Mouse (Mus musculus) hindbrain, embryonic 11.5 days (tissue): Measurements from ENCODE around the gene Fyco1. TPM values are rescaled to one million over a fixed set of nuclear protein-coding genes. Genes with fewer than 3 reads are reported as not detected.

Source experiments
- ATAC-seq: fragments of 200-750 bp; cut with Nextera tagmentation; 2 replicates; pipeline ENCODE4 v1.8.0; 2017; ENCODE audit warnings: mild to moderate bottlenecking, moderate TSS enrichment, moderate library complexity; ENCODE audit not compliant: low FRiP score
- DNase-seq: peaks from one replicate; pipeline ENCODE4 v3.0.0-alpha.2; 2015; ENCODE audit warnings: low spot score
- H3K27ac ChIP-seq: fragments of 300-500 bp; sonication (generic); 2 replicates; pipeline ENCODE4 v1.5.1; 2014; ENCODE audit warnings: mild to moderate bottlenecking, low read depth, low read length
- H3K27me3 ChIP-seq: fragments of 300-500 bp; sonication (generic); 2 replicates; pipeline ENCODE4 v1.6.1; 2014; ENCODE audit warnings: mild to moderate bottlenecking, low read length, moderate library complexity, mixed read lengths; ENCODE audit not compliant: control insufficient read depth, insufficient read depth
- H3K36me3 ChIP-seq: fragments of 300-500 bp; sonication (generic); 2 replicates; pipeline ENCODE4 v1.6.1; 2014; ENCODE audit warnings: mild to moderate bottlenecking, low read length, moderate library complexity, mixed read lengths; ENCODE audit not compliant: control insufficient read depth, insufficient read depth
- H3K4me1 ChIP-seq: fragments of 300-500 bp; sonication (generic); replicated peaks from 2 replicates; pipeline ENCODE4 v1.6.1; 2014; ENCODE audit warnings: low read length, mixed read lengths; ENCODE audit not compliant: control insufficient read depth, insufficient read depth
- H3K4me2 ChIP-seq: fragments of 300-500 bp; sonication (generic); replicated peaks from 2 replicates; pipeline ENCODE4 v1.6.1; 2014; ENCODE audit warnings: mild to moderate bottlenecking, low read depth, low read length
- H3K4me3 ChIP-seq: fragments of 300-500 bp; sonication (generic); 2 replicates; pipeline ENCODE4 v1.5.1; 2014; ENCODE audit warnings: low read depth, low read length
- H3K9ac ChIP-seq: fragments of 300-500 bp; sonication (generic); 2 replicates; pipeline ENCODE4 v1.6.1; 2014; ENCODE audit warnings: low read depth, low read length
- H3K9me3 ChIP-seq: fragments of 300-500 bp; sonication (generic); 2 replicates; pipeline ENCODE4 v1.6.1; 2016; ENCODE audit warnings: low read length; ENCODE audit not compliant: control insufficient read depth
- WGBS: fragments of 180-500 bp; shearing (Covaris S2); extraction: QIAGEN DNeasy Blood & Tissue Kit; methylation state at CpG from one replicate; pipeline ENCODE4 v1.1.7; 2014; 5-methylcytosine and 5-hydroxymethylcytosine counted together
- polyA plus RNA-seq: library from polyadenylated mRNA; unstranded; fragments of >200 nt; fragmentation: Nextera tagmentation; extraction: Ambion mirVana; gene quantifications from 2 replicates; pipeline ENCODE4 v1.2.1, GENCODE M21; 2014

Fyco1 gene
- polyA plus RNA-seq, 1 experiment from 2014 or later = 9.5 TPM

- ATAC-seq (peak; percentile 82; the same call in 1 of the 2 replicates), DNase-seq (no peak)
- H3K27ac ChIP-seq = peak overlapping the region; percentile 51
- H3K4me2 ChIP-seq = peak overlapping the region; percentile 72
- no peaks in the 10 kb centered on the region for H3K36me3 ChIP-seq
- H3K4me3 ChIP-seq = peak overlapping the region; percentile 58
- H3K9ac ChIP-seq = peak overlapping the region; percentile 67
- WGBS = under 1% methylated on average over 27 of the region's 27 CpGs
- H3K4me1 ChIP-seq = no peaks in the 10 kb centered on the region
- no peaks in the 10 kb centered on the region for H3K9me3 ChIP-seq
- no peaks in the 10 kb centered on the region for H3K27me3 ChIP-seq
These were observed 512 bp downstream of the Fyco1 start for GRCm38 (mm10) chr9:123851062-123851712.

GRCm38 (mm10) chr9:123850705-123851061, 1.0 kb downstream of the Fyco1 start:
- no peak overlapping the region for H3K27ac ChIP-seq
- peak overlapping the region; percentile 58 for H3K4me3 ChIP-seq
- no peak for ATAC-seq
- no peaks in the 10 kb centered on the region for H3K4me1 ChIP-seq
- H3K4me2 ChIP-seq = peak overlapping the region; percentile 72
- 29% methylated on average over 2 of the region's 2 CpGs for WGBS
- no peaks in the 10 kb centered on the region for H3K27me3 ChIP-seq
- no peaks in the 10 kb centered on the region for H3K36me3 ChIP-seq
- no peaks in the 10 kb centered on the region for H3K9me3 ChIP-seq
- peak; percentile 20 for DNase-seq
- H3K9ac ChIP-seq = no peak overlapping the region

- H3K4me1 ChIP-seq = no peaks in the 10 kb centered on the region
- H3K9ac ChIP-seq = no peak overlapping the region
- DNase-seq = no peak
- H3K9me3 ChIP-seq = no peaks in the 10 kb centered on the region
- H3K27me3 ChIP-seq = no peaks in the 10 kb centered on the region
- no peak overlapping the region for H3K4me3 ChIP-seq
- no peak for ATAC-seq
- H3K36me3 ChIP-seq = no peaks in the 10 kb centered on the region
- H3K27ac ChIP-seq = no peak overlapping the region
- no peak overlapping the region for H3K4me2 ChIP-seq
- WGBS = 83% methylated on average over 2 of the region's 2 CpGs
These were observed 1.6 kb downstream of the Fyco1 start for GRCm38 (mm10) chr9:123849976-123850695.

GRCm38 (mm10) chr9:123846490-123846889, 5.2 kb downstream of the Fyco1 start:
- ATAC-seq = no peak

GRCm38 (mm10) chr9:123845120-123845519, 6.6 kb downstream of the Fyco1 start:
- H3K4me1 ChIP-seq = no peaks in the 10 kb centered on the region
- no peaks in the 10 kb centered on the region for H3K9me3 ChIP-seq
- H3K27ac ChIP-seq = no peak overlapping the region
- H3K9ac ChIP-seq = no peak overlapping the region
- H3K4me3 ChIP-seq = no peak overlapping the region
- no peak overlapping the region for H3K4me2 ChIP-seq
- no peaks in the 10 kb centered on the region for H3K27me3 ChIP-seq
- ATAC-seq (no peak), DNase-seq (no peak)
- WGBS = 77% methylated on average over 3 of the region's 3 CpGs
- H3K36me3 ChIP-seq = no peaks in the 10 kb centered on the region

More at GRCm38 (mm10) chr9:123846490-123846889, 5.2 kb downstream of the Fyco1 start:
- Histone ChIP-seq H3K4me3 (no peak overlapping the region), H3K4me1 (no peaks in the 10 kb centered on the region), H3K9me3 (no peaks in the 10 kb centered on the region), H3K4me2 (no peak overlapping the region), H3K9ac (no peak overlapping the region), H3K27me3 (no peaks in the 10 kb centered on the region), H3K27ac (no peak overlapping the region), H3K36me3 (no peaks in the 10 kb centered on the region)
- WGBS = 94% methylated on average over 1 of the region's 1 CpGs
- no peak for DNase-seq

GRCm38 (mm10) chr9:123844468-123844867, 7.2 kb downstream of the Fyco1 start:
- ATAC-seq = no peak
- no peaks in the 10 kb centered on the region for H3K4me1 ChIP-seq
- no peak overlapping the region for H3K4me2 ChIP-seq
- H3K4me3 ChIP-seq = no peak overlapping the region
- no peak for DNase-seq
- WGBS = 91% methylated on average over 3 of the region's 3 CpGs
- H3K36me3 ChIP-seq = no peaks in the 10 kb centered on the region
- no peak overlapping the region for H3K27ac ChIP-seq
- H3K9ac ChIP-seq = no peak overlapping the region
- H3K9me3 ChIP-seq = no peaks in the 10 kb centered on the region
- no peaks in the 10 kb centered on the region for H3K27me3 ChIP-seq

GRCm38 (mm10) chr9:123840243-123840642, 11.5 kb downstream of the Fyco1 start:
- Histone ChIP-seq H3K27me3 (no peaks in the 10 kb centered on the region), H3K4me2 (no peak overlapping the region), H3K9ac (no peak overlapping the region), H3K27ac (no peak overlapping the region), H3K4me3 (no peak overlapping the region), H3K4me1 (no peaks in the 10 kb centered on the region), H3K9me3 (no peaks in the 10 kb centered on the region), H3K36me3 (no peaks in the 10 kb centered on the region)
- DNase-seq = no peak
- ATAC-seq = no peak
- WGBS = 93% methylated on average over 6 of the region's 6 CpGs

- Histone ChIP-seq H3K4me3 (no peak overlapping the region), H3K27me3 (no peaks in the 10 kb centered on the region), H3K9me3 (no peaks in the 10 kb centered on the region), H3K9ac (no peak overlapping the region), H3K36me3 (no peaks in the 10 kb centered on the region), H3K27ac (no peak overlapping the region), H3K4me2 (no peak overlapping the region), H3K4me1 (no peaks in the 10 kb centered on the region)
- DNase-seq (no peak), ATAC-seq (no peak)
- WGBS = 92% methylated on average over 3 of the region's 3 CpGs
These were observed 15.8 kb downstream of the Fyco1 start for GRCm38 (mm10) chr9:123835851-123836250.

- Histone ChIP-seq H3K4me1 (no peaks in the 10 kb centered on the region), H3K4me3 (no peak overlapping the region), H3K9ac (no peak overlapping the region), H3K27me3 (no peaks in the 10 kb centered on the region), H3K9me3 (no peaks in the 10 kb centered on the region), H3K36me3 (0 out of 2 replicates have a peak, but pooled peaks cover 9% of the 10 kb centered on the region), H3K27ac (no peak overlapping the region), H3K4me2 (no peak overlapping the region)
- DNase-seq = no peak
- ATAC-seq = no peak
- WGBS = 89% methylated on average over 4 of the region's 4 CpGs
These were observed 22.8 kb downstream of the Fyco1 start for GRCm38 (mm10) chr9:123828916-123829315.
